Mouse (Mus musculus) macrophage (primary cell): ENCODE data around the gene Wdr59. TPM values are rescaled to one million over a fixed set of nuclear protein-coding genes. Genes with fewer than 3 reads are reported as not detected.
A peak's percentile ranks its signal among the peaks of the same experiment; 100 is the strongest.

Experiments used
- H3K27ac ChIP-seq: fragments of 350-480 bp; formaldehyde crosslinking; 2 replicates; pipeline ENCODE4 v1.9.0; 2021
- H3K36me3 ChIP-seq: fragments of 350-480 bp; formaldehyde crosslinking; 2 replicates; pipeline ENCODE4 v1.9.0; 2021; ENCODE audit errors: inconsistent target
- H3K4me3 ChIP-seq: fragments of 350-480 bp; formaldehyde crosslinking; 2 replicates; pipeline ENCODE4 v1.9.0; 2021; ENCODE audit errors: inconsistent target
- H3K79me2 ChIP-seq: fragments of 350-480 bp; formaldehyde crosslinking; 2 replicates; pipeline ENCODE4 v1.9.0; 2021; ENCODE audit errors: inconsistent target
- WGBS: methylation state at CpG from one replicate; pipeline ENCODE4 v1.1.7; 2026; ENCODE audit warnings: inconsistent platforms; ENCODE audit not compliant: missing documents; 5-methylcytosine and 5-hydroxymethylcytosine counted together
- polyA plus RNA-seq: library from polyadenylated mRNA; stranded (reverse); fragments of 250-400 nt; gene quantifications from 3 replicates; pipeline ENCODE4 v1.2.4, GENCODE M21; 2018; ENCODE audit warnings: inconsistent platforms

Gene Wdr59
- polyA plus RNA-seq, 1 experiment from 2014 or later, result 4.6 TPM

DNA sequence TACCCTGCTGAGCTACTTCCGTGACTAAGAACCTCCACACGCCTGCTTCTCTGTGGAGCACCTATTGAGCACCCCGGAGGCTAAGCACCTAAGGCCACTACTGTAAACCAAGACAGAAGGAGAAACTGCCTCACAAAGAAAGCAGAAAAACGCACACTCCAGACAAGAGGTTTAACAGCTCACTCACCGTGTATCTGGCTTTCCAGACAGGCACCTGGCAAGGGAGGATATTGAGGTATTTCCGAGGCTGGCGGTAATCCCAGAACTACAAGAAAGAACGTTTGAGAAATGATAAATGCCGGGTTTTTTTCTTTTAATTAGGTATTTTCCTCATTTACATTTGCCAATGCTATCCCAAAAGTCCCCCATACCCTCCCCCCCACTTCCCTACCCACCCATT is 29.4 kb downstream of the Wdr59 start:
- WGBS, result 92% methylated on average over 9 of the region's 9 CpGs
- Histone ChIP-seq H3K4me3 (no peak overlapping the region), H3K79me2 (no peaks in the 10 kb centered on the region), H3K36me3 (no peaks in the 10 kb centered on the region), H3K27ac (no peak overlapping the region)

DNA sequence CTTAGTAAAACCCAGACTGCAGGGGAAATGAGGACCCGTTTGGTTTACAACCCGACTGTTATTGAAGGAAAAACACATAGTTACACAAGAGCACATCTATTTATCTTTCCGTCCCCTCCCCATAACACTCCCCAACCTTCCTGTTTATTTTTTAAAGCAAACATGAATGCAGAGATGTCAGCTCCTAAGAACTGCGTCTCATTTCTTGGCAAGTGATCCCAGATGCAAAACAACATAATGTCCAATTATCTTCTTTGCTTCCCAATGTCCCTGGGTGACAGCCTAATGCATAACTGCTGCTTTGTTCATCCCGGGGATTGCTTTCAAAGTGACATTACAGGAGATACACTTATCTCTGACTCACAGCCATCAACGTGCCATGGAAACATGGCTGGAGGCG is 30.7 kb downstream of the Wdr59 start:
- H3K36me3 ChIP-seq, result no peaks in the 10 kb centered on the region
- no peak overlapping the region for H3K4me3 ChIP-seq
- no peak overlapping the region for H3K27ac ChIP-seq
- WGBS, result 96% methylated on average over 7 of the region's 7 CpGs
- H3K79me2 ChIP-seq, result no peaks in the 10 kb centered on the region

DNA sequence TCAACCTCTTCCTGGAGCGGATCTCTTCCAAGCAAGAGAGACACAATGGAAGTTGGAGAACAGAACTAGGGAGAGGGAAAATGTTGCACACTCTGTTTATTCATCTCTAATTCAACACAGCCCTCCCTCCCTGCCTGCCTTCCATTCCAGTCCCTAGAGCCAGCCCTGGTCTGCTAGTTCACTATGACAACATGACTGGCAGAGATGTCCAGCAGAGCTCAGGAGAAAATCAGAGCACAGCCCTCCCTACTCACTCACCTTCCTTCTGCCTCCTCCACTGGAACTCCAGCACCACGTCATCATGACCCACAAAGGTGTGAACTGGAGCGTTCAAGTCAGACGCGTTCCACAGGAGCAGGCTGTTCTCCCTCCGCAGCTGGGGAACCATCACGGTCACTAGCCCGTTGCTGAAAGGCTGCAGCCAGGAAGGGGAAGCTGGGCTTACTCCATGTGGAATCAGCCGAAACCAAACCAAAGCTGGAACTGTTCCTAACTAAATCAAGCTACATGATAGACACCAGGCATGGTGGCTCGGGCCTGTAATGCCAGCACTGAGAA is 31.8 kb downstream of the Wdr59 start:
- WGBS, result 91% methylated on average over 10 of the region's 10 CpGs
- Histone ChIP-seq H3K4me3 (no peak overlapping the region), H3K27ac (no peak overlapping the region), H3K79me2 (no peaks in the 10 kb centered on the region), H3K36me3 (no peaks in the 10 kb centered on the region)

DNA sequence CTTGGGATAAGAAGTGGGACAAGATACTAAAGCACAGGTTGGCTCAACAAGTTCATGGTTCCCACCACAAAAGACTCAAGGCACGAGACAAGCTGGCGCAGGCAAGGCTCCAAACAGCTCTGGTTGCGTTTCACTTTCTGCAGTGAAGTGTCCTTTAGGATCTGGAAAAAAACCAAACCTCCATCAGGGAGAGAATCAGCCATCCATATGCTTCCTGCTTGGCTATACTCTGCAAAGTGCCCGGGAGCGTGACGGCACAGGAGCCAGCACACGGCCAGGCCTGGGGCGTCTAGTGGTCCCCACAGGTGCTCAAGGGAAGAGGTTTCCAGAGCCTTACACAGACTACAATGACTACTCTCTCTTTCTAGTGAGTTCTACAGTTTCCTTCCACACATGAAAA is 41.2 kb downstream of the Wdr59 start:
- H3K27ac ChIP-seq, result no peak overlapping the region
- no peak overlapping the region for H3K4me3 ChIP-seq
- H3K79me2 ChIP-seq, result no peaks in the 10 kb centered on the region
- peaks cover 16% of the 10 kb centered on the region; the same call in 1 of the 2 replicates for H3K36me3 ChIP-seq
- WGBS, result 97% methylated on average over 6 of the region's 8 CpGs

DNA sequence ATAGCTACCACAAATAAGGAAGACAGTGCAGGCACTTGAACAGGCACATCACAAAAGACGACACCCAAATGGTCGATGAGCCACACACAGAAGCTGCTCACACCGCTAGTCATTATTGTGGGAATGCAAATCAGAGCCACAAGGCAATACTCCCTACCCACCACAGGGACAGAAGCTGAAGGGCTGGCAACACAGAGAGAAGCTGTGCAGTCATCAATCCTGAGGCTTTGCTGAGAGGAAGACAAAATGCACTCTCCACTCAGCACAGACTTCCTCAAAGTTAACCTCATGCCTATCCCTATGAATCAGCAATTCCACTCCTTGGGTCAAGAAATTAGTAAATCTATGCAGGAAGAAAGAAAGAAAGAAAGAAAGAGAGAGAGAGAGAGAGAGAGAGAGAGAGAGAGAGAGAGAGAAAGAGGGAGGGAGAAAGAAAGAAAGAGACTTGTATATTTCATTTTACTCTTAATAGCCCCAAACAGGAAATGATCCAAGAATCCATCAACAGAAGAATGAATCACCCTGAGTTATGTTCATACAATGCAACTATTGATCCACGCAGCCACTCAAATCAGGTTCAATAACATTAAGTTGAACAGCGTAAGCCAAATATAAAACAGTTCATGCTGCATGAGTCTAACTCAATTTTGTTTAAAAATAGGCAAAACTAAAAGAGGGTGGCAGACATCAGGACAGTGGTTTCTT is 44.0 kb downstream of the Wdr59 start:
- Histone ChIP-seq H3K4me3 (no peak overlapping the region), H3K27ac (peak overlapping the region; percentile 21), H3K79me2 (no peaks in the 10 kb centered on the region), H3K36me3 (peaks cover 12% of the 10 kb centered on the region; the same call in 1 of the 2 replicates)
- WGBS, result 47% methylated on average over 5 of the region's 5 CpGs

DNA sequence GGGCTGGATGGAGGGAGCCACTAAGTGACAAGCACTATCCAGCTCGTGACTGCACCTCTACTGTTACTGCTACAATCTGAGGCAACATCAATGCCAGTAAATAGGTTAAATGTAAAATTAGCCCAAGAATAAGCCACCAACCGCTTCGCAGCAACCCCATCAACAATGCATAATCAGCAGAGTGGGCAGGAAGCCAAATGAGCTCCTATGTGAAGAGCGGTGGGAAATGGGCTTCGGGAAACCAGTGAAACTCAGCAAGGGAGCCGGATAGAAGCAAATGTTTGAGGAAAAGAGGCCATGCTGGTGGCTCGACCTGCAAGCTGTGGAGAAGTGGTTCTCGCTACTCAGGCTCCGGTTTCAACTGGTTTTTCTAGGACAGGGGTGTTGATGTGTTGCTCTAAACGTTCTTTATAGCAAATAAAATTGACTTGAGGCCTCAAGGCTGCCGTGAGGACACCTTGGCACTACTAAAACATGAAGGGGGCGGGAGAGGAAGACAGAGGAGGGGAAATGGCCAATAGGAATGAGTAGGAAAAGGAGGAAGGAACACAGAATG is 50.3 kb downstream of the Wdr59 start:
- 97% methylated on average over 12 of the region's 12 CpGs for WGBS
- Histone ChIP-seq H3K4me3 (no peak overlapping the region), H3K36me3 (no peaks in the 10 kb centered on the region), H3K27ac (no peak overlapping the region), H3K79me2 (no peaks in the 10 kb centered on the region)

DNA sequence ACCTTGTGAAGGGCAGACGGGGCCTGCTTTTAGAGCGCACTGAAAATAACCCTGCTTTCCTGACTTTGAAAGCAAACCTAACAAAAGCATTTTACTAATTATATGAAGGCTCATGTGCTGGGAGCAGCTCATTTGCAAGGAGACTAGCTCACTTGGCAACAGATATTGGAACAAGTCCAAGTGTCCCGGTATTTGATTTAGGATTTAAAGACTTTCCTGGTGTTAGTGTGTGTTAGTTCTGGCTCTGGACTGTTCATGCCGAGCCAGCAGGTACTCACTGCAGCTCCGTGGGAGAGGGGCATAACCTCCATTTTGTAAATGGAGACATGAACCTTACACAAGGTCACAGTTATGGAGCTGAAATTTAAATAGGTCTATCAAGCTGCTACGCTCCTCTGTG is 52.9 kb downstream of the Wdr59 start:
- WGBS, result 94% methylated on average over 6 of the region's 6 CpGs
- Histone ChIP-seq H3K4me3 (no peak overlapping the region), H3K36me3 (no peaks in the 10 kb centered on the region), H3K27ac (no peak overlapping the region), H3K79me2 (no peaks in the 10 kb centered on the region)

DNA sequence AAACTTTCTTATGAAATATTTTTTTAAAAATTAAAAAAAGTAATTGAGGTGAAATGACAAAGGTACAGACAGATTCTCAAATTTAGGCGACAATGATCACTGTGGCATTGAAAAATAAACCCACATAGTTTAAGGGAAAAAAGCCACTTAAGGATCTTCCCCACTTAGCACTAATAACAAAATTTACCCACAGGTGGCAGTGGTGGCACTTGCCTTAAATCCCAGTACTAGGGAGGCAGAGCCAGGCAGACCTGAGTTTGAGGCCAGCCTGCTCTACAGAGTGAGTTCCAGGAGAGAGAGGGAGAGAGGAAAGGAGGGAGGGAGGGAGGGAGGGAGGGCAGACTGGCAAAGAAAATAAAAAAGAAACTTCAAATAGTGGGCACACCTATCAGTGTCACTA is 56.6 kb downstream of the Wdr59 start:
- H3K36me3 ChIP-seq, result no peaks in the 10 kb centered on the region

DNA sequence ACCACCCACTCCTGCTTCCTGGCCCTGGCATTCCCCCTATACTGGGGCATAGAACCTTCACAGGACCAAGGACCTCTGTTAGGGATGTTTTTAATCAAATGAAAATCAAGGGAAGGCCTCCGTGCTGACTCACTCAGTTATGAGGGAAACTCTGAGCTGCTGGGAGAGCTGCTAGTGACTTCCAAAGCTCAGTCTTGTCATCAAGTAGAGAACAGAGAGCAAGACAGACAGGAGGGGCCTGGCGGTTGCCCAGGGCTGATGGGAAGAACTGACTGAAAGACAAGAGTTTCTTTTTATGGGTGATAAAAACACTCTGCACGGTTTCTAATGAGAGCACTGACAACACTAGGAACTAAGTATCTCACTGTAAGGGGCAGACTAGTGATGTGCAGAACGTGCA is 57.4 kb downstream of the Wdr59 start:
- H3K27ac ChIP-seq, result no peak overlapping the region
- no peaks in the 10 kb centered on the region for H3K36me3 ChIP-seq
- no peaks in the 10 kb centered on the region for H3K79me2 ChIP-seq
- no peak overlapping the region for H3K4me3 ChIP-seq
- 98% methylated on average over 4 of the region's 4 CpGs for WGBS

More for the DNA sequence above, 56.6 kb downstream of the Wdr59 start:
- Histone ChIP-seq H3K4me3 (no peak overlapping the region), H3K27ac (no peak overlapping the region), H3K79me2 (no peaks in the 10 kb centered on the region)
- 91% methylated on average over 1 of the region's 1 CpGs for WGBS

DNA sequence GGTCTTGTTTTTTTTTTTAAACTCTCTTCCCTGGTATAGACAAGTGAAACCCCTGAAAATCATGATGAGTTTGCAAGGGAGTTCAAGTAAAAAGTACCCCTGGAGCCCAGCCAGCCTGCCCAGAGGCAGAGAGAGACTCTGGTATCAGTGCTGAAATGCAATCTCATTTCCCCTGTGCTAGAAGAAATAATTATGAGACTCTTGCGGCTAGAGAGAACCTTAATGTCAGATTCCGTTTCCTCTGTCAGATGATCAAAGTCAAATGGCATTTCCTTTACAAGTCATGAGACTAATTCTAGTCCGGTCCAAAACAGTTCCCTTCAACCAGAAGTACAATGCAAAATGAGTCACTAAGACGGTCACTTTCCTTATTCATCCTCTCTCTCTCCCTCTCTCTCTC is 72.2 kb downstream of the Wdr59 start:
- WGBS, result 2% methylated on average over 4 of the region's 4 CpGs

DNA sequence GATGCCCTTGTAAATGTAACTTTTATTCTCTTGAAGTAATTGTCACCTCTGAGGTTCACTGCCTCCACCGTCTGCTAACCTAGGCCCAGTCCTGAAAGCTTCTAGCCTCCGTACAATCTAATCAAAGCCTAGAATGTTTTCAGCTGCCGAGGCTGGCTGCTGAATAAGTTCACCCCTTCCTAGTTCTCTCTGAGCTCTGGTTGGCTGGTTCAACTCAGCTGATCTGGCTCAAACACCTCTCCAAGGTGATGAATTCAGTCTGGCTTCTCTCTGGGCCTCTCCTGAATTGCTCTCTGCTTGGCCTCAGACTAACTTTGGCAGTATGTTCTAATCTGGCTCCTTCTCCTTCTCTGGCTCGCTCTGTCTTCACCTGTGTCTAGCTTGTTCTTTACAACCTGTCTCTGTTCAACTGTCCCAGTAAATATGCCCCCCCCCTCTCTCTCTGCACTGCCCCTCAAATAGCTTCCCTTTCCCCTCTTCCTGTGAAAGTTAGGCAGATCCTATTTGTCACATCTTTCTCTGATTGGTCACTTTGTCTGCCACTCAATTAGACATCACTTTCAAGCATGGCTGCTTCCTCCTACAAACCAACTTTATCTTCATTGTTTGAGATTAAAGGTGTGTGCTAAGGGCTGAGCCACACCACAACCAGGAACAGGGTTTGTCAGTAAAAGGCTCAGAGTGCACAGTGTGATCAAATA is 75.8 kb downstream of the Wdr59 start:
- 93% methylated on average over 4 of the region's 4 CpGs for WGBS
- Histone ChIP-seq H3K36me3 (no peaks in the 10 kb centered on the region), H3K27ac (no peak overlapping the region), H3K4me3 (no peak overlapping the region), H3K79me2 (no peaks in the 10 kb centered on the region)

More for the DNA sequence above, 72.2 kb downstream of the Wdr59 start:
- Histone ChIP-seq H3K36me3 (no peaks in the 10 kb centered on the region), H3K27ac (peak overlapping the region; percentile 90), H3K79me2 (no peaks in the 10 kb centered on the region), H3K4me3 (no peak overlapping the region)

DNA sequence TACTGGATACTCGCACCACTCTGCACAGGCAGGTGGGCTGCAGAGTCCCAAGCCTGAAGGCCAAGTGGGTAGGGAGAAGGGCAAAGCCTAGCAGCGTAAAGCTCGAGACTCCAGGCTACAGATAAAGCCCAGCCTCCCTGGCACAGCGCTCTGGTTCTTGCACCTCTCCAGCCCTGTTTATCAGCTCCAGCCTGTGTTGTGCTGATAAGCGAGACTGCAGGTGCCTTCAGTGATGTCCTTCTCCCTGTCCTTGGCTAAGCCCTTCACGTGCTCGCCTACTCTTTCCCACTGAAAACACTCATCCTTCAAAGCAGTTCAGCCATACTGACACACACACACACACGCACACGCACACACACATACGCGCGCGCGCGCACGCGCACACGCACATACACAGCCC is 76.3 kb downstream of the Wdr59 start:
- H3K4me3 ChIP-seq, result no peak overlapping the region
- no peak overlapping the region for H3K27ac ChIP-seq
- WGBS, result 98% methylated on average over 18 of the region's 18 CpGs
- H3K36me3 ChIP-seq, result no peaks in the 10 kb centered on the region
- H3K79me2 ChIP-seq, result no peaks in the 10 kb centered on the region

DNA sequence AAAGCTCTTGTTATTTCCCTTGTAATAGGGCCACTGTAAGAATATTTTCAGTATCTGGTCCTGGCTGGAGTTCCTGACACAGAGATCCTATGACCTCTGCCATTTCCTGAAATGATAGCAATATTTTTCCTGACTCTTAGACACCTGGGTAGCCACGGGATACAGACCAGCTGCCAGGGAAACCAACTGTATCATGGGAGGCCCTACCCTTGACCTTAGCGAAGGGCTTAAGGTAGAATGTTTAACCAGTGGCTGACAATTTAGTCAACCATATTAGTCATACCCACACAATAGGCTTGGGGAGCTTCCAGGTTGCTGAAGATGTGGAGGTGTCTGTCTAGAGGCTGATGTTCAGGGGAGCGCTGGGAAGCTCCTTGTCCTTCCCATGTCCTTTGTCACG is 77.6 kb downstream of the Wdr59 start:
- no peaks in the 10 kb centered on the region for H3K79me2 ChIP-seq
- no peak overlapping the region for H3K27ac ChIP-seq
- no peak overlapping the region for H3K4me3 ChIP-seq
- H3K36me3 ChIP-seq, result no peaks in the 10 kb centered on the region
- 89% methylated on average over 4 of the region's 4 CpGs for WGBS

DNA sequence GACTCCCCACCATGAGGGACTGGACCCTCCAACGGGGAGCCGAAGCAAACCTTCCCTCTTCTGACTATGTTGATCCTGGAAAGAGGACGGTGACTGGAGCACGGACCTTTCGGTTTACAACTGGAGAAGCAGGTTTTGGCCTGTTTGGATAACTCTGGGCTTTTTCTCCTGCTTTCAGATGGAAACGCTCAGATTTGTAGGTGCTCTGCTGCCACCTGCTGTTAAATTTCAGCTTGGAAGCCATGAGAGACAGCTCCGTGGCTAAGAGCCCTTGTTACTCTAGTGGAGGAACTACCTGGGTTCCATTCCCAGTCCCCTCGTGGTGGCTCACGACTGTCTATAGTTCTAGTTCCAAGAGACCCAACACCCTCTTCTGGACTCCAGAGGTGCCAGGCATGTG is 82.7 kb downstream of the Wdr59 start:
- Histone ChIP-seq H3K4me3 (no peak overlapping the region), H3K27ac (no peak overlapping the region), H3K36me3 (no peaks in the 10 kb centered on the region), H3K79me2 (no peaks in the 10 kb centered on the region)
- WGBS, result 33% methylated on average over 9 of the region's 9 CpGs
